Mouse (Mus musculus) E14TG2a.4 (cell line): ENCODE measurements at regions not wholly inside any gene's neighbourhood (a gene's known extent, or its start where the extent isn't known, plus 50 kb on each side); places are given as distances from the start of the nearest gene placed in this dataset.

Source experiments
- CTCF ChIP-seq: conservative IDR thresholded peaks from 2 replicates; pipeline ENCODE4 v1.5.1; 2014; ENCODE audit warnings: low read length
- NANOG ChIP-seq: IDR thresholded peaks from 2 replicates; pipeline ENCODE4 v1.6.1; 2014; ENCODE audit warnings: borderline replicate concordance, low read length, mixed read lengths
- POU5F1 ChIP-seq: IDR thresholded peaks from 2 replicates; pipeline ENCODE4 v1.6.1; 2014; ENCODE audit warnings: low read length, borderline replicate concordance

DNA sequence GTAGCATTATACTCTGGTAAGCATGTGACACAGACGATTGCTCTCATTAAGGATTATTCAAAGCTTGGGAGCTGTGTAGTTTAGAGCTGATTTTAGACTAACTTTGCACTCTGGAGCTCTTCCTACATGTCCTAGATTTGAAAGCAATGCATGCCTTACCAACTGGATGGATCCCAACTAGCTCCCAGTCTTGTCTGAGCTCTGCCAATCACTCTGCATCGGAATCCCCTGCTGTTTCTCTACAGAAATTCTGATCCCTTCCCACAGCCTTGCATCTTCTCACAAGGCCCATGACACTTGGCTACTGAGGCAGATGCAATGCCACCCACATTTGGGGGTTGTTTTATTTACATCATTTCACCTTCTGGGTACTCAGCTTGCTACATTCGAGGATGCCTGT lies 277.8 kb downstream of the Adgrg6 start:
- TF ChIP-seq CTCF (no peak), POU5F1 (no peak), NANOG (no peak)
